Mouse (Mus musculus): ENCODE measurements around the gene Adamts9. TPM values are rescaled to one million over a fixed set of nuclear protein-coding genes. Genes with fewer than 3 reads are reported as not detected.
A peak's percentile ranks its signal among the peaks of the same experiment; 100 is the strongest.

Gene Adamts9
- polyA plus RNA-seq, 1 experiment from 2014 or later, result 1.8 TPM

DNA sequence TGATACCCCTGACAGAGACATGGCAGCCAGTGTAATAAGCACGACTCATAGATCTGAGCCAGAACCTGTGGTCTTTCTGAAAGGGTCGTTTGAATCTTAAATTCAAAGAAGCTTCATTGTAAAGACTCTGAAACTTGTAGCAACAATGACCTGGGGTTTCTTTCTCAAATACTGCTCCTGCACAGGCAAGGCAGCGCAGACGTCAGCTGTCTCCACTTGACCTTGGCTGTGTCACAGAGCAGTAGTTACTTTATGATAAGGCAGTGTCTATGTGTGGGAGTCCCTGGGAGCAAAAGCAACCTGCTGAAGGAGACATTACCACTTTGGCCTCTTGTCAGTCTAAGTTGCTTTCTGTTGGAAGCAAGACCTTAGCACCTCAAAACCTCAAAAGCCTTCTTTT lies 96.7 kb downstream of the Adamts9 start:
- no peak for ATAC-seq (ENCODE audit: low read depth)
- H3K27me3 ChIP-seq, result no peaks in the 10 kb centered on the region
- peaks cover 7% of the 10 kb centered on the region for H3K4me1 ChIP-seq (replicated peaks)
- no peak overlapping the region for H3K4me2 ChIP-seq
- H3K36me3 ChIP-seq, result no peaks in the 10 kb centered on the region
- H3K9ac ChIP-seq, result no peak overlapping the region
- no peak overlapping the region for H3K4me3 ChIP-seq
- H3K27ac ChIP-seq (replicated peaks), result no peak overlapping the region
- no peaks in the 10 kb centered on the region for H3K9me3 ChIP-seq
- 62% methylated on average over 4 of the region's 4 CpGs for WGBS

DNA sequence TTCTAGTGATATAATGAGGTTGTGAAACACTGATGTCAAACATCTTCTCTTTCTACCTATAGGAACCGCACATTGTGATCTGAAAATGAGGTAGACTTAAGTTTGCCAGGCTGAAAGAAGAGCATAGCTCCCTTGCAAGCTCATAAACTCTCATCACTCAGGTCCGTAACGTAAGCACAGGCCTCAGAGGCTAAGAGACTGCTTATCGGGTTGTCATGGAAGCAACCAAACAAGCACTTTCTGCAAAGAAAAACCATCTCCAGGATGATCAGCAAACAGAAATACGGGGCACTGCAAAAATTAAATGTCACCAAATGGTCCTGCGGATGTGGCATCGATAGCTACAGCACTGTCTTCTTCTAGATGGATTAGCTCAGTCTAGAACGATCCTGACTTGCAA lies 97.4 kb downstream of the Adamts9 start:
- Histone ChIP-seq H3K4me2 (no peak overlapping the region), H3K9ac (no peak overlapping the region), H3K27me3 (no peaks in the 10 kb centered on the region), H3K36me3 (no peaks in the 10 kb centered on the region), H3K4me3 (no peak overlapping the region), H3K9me3 (no peaks in the 10 kb centered on the region), H3K4me1 (replicated peaks) (peaks cover 7% of the 10 kb centered on the region), H3K27ac (replicated peaks) (no peak overlapping the region)
- 90% methylated on average over 8 of the region's 8 CpGs for WGBS
- ATAC-seq (ENCODE audit: low read depth), result no peak

DNA sequence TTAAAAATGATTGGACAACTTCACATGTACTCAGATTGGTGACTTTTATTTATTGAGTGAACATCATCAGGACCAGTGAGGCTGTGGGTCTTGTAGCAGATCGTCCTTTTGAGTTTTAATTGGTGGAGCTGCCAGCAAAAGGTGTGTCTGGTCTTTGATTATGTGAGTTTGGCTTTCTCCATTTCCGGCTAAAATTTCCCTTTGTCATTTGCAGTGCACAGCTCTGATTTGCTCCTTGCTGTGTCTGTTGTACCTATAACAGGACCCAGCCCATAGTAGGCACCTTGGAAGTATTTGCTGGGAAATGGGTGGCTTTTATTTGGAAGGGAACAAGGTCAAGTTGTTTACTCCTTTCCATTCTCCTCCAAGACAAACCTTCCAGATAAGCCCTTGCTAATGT lies 99.8 kb downstream of the Adamts9 start:
- Histone ChIP-seq H3K9me3 (no peaks in the 10 kb centered on the region), H3K27me3 (no peaks in the 10 kb centered on the region), H3K4me3 (no peak overlapping the region), H3K4me1 (replicated peaks) (no peaks in the 10 kb centered on the region), H3K4me2 (no peak overlapping the region), H3K36me3 (no peaks in the 10 kb centered on the region), H3K9ac (no peak overlapping the region), H3K27ac (replicated peaks) (no peak overlapping the region)
- 80% methylated on average over 2 of the region's 2 CpGs for WGBS
- ATAC-seq (ENCODE audit: low read depth), result no peak

DNA sequence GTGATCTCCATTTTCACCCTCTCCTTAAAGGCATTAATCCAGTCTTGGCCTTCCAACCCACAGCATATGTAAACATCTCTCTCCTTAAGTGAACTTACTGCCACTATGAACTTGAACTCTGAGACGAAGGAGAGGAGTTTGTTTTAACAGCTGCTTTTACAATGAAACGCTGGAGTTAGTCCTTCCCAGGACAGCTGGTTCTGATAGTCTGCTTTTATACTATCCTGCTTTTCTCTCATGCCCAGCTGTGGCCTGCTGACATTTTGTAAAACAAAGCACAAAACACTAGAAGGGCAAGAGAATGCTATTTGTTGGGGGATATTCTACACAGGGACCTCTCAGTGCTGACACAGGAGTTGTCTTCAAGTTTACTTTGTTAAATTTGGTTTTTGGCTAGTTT lies 101.3 kb downstream of the Adamts9 start:
- Histone ChIP-seq H3K9ac (no peak overlapping the region), H3K9me3 (no peaks in the 10 kb centered on the region), H3K27ac (replicated peaks) (no peak overlapping the region), H3K36me3 (no peaks in the 10 kb centered on the region), H3K4me3 (no peak overlapping the region), H3K4me1 (replicated peaks) (no peaks in the 10 kb centered on the region), H3K4me2 (no peak overlapping the region), H3K27me3 (no peaks in the 10 kb centered on the region)
- no peak for ATAC-seq (ENCODE audit: low read depth)
- 22% methylated on average over 2 of the region's 2 CpGs for WGBS

DNA sequence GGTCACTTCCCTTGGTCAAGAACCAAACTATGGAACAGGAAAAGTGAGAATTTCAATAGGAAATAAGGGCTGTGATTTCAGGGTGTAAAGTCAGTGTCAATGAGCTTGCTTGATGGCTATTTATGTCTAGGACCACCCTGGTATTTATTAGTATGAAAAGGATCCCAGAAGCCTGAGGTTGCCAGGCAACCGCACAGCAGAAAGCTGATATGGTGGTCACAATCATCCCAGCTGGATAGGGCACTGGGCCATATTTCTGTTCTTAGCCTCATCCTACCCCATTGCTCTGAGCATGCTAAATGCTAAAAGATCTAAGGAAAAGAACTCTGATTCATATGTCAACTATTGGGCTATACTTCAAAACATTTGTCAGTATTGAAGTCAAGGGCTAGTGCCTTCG lies 112.2 kb downstream of the Adamts9 start:
- no peak for ATAC-seq (ENCODE audit: low read depth)
- WGBS, result 88% methylated on average over 2 of the region's 2 CpGs
- Histone ChIP-seq H3K27me3 (no peaks in the 10 kb centered on the region), H3K4me1 (replicated peaks) (no peaks in the 10 kb centered on the region), H3K27ac (replicated peaks) (no peak overlapping the region), H3K36me3 (no peaks in the 10 kb centered on the region), H3K4me3 (no peak overlapping the region), H3K9ac (no peak overlapping the region), H3K4me2 (no peak overlapping the region), H3K9me3 (no peaks in the 10 kb centered on the region)

DNA sequence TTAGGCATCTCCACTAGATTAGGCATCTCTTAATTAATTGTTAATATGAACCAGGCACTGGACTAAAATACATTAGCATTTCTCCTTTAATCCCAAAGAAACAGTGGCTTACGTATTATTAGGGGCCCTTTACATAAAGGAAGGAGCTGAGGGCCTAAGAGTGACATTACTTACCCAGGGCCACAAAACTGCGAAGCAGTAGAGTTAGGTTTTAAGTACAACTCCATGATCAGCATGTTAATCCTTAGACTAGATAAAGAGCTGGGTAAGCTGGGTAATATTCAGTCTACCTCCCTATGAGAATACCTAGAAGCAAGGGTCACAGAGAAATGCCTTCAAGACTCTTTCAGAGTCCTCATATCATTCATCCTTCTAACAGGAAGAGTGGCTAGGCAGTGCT lies 114.1 kb downstream of the Adamts9 start:
- 94% methylated on average over 2 of the region's 2 CpGs for WGBS
- no peak for ATAC-seq (ENCODE audit: low read depth)
- H3K27me3 ChIP-seq, result no peaks in the 10 kb centered on the region
- no peaks in the 10 kb centered on the region for H3K4me1 ChIP-seq (replicated peaks)
- H3K9ac ChIP-seq, result no peak overlapping the region
- H3K36me3 ChIP-seq, result no peaks in the 10 kb centered on the region
- no peak overlapping the region for H3K4me2 ChIP-seq
- no peak overlapping the region for H3K4me3 ChIP-seq
- no peak overlapping the region for H3K27ac ChIP-seq (replicated peaks)
- no peaks in the 10 kb centered on the region for H3K9me3 ChIP-seq

DNA sequence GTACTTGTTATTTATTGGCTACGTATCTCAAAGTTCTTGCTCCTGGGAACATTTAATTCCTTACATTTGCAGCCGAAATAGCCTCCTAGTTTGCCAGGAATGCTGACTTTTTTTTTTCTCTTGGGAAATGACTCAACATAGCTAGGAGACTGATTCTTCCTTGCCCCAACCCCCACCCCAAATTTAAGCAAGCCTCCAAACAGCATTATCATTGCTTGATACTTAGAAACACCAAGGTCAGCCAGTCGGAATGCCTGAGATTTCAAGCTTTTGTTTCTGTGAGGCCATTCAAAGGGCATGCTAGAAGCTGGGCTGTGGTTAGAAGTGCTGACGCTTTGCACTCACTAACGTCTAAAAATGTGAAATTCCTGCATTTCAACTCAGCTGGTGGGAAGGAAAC lies 115.9 kb downstream of the Adamts9 start:
- ATAC-seq (ENCODE audit: low read depth), result no peak
- Histone ChIP-seq H3K4me1 (replicated peaks) (no peaks in the 10 kb centered on the region), H3K36me3 (no peaks in the 10 kb centered on the region), H3K9me3 (no peaks in the 10 kb centered on the region), H3K4me2 (no peak overlapping the region), H3K27me3 (no peaks in the 10 kb centered on the region), H3K27ac (replicated peaks) (no peak overlapping the region), H3K4me3 (no peak overlapping the region), H3K9ac (no peak overlapping the region)
- 49% methylated on average over 5 of the region's 5 CpGs for WGBS

DNA sequence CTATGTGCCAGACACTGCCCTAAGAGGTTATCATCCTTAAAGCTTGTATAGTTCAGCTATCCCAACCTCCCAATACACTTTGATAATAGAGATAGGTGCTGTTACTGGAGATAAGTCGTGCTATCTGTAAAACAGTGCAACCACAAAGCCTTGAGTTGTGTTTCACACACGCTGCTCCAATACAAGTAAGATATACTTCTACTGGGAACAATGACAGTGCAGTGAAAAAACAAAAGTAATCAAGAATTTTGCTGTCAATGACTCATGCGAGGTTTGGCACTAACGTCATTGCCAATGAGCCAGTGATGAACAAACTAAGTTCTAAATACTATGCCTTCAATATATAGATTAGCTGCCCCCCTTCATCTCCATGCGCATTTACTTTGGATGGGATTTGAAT lies 116.7 kb downstream of the Adamts9 start:
- no peaks in the 10 kb centered on the region for H3K9me3 ChIP-seq
- no peak overlapping the region for H3K4me3 ChIP-seq
- peaks cover 6% of the 10 kb centered on the region for H3K4me1 ChIP-seq (replicated peaks)
- WGBS, result 88% methylated on average over 5 of the region's 5 CpGs
- no peak overlapping the region for H3K27ac ChIP-seq (replicated peaks)
- no peaks in the 10 kb centered on the region for H3K36me3 ChIP-seq
- no peaks in the 10 kb centered on the region for H3K27me3 ChIP-seq
- H3K4me2 ChIP-seq, result no peak overlapping the region
- H3K9ac ChIP-seq, result no peak overlapping the region
- no peak for ATAC-seq (ENCODE audit: low read depth)

DNA sequence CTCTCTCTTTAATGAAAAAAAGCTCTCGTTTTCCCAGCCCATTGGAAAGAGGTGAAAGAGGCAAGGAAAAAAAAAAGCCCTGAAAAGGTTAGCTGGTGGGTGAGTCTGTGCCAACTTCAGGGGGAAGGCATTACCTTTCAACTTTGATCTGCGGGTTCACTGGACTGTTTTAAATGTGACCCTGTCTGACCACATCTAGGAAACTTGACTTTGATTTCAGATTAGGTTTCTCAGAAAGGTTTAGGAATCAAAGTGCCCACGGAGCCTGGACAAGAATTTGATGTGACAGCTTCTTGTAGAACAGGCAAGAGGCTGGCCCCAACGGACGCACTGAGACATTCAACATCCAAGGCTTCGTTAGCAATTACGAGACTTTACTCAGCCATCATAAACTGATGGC lies 119.3 kb downstream of the Adamts9 start:
- WGBS, result 78% methylated on average over 7 of the region's 7 CpGs

DNA sequence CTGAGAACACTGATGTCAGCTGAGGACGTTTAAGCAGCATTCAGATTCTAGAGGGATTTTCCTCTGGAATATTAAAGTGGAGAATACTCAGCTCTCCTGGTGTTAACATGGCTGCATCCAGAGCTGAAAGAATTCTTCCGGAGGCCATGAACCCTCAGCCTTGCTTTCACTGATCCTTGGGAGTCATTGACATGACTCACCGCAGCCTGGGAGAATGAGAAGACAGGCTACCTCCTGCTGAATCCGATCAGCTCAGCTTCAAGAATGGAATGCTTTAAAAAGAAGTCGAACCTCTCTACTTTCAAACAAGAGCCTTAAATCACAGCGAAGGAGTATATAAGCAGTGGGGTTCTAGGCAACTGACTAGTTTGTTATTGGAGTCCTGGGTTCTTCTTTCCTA lies 121.3 kb downstream of the Adamts9 start:
- Histone ChIP-seq H3K9me3 (no peaks in the 10 kb centered on the region), H3K4me1 (replicated peaks) (peaks cover 12% of the 10 kb centered on the region), H3K4me3 (no peak overlapping the region), H3K9ac (no peak overlapping the region), H3K4me2 (no peak overlapping the region), H3K27me3 (peaks cover 11% of the 10 kb centered on the region; the same call in 1 of the 2 replicates), H3K36me3 (no peaks in the 10 kb centered on the region), H3K27ac (replicated peaks) (no peak overlapping the region)
- WGBS, result 25% methylated on average over 6 of the region's 6 CpGs
- ATAC-seq (ENCODE audit: low read depth), result no peak

More for the DNA sequence above, 119.3 kb downstream of the Adamts9 start:
- Histone ChIP-seq H3K9ac (no peak overlapping the region), H3K36me3 (no peaks in the 10 kb centered on the region), H3K9me3 (no peaks in the 10 kb centered on the region), H3K27me3 (peaks cover 7% of the 10 kb centered on the region; the same call in 1 of the 2 replicates), H3K4me3 (no peak overlapping the region), H3K4me1 (replicated peaks) (peaks cover 12% of the 10 kb centered on the region), H3K27ac (replicated peaks) (no peak overlapping the region), H3K4me2 (no peak overlapping the region)
- no peak for ATAC-seq (ENCODE audit: low read depth)

DNA sequence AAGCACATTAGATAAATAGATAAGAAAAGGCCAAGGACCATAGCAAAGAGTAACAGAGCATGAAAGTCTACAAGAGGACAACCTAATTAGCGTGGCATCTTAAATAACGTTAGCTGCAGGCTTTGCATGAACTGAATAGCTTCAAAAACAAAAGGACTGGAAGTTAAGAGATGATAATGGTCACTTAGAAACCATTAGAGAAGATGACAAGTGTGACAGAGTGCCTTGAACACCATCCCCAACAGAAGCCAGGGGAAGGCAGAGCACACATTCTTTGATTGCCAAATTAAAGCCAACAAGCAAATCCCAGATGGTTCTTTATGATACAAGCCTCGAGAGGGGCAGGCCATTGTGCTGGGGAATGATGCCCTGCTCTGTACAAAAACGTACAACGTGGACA lies 121.7 kb downstream of the Adamts9 start:
- no peak overlapping the region for H3K27ac ChIP-seq (replicated peaks)
- H3K9me3 ChIP-seq, result no peaks in the 10 kb centered on the region
- H3K9ac ChIP-seq, result no peak overlapping the region
- peaks cover 11% of the 10 kb centered on the region; the same call in 1 of the 2 replicates for H3K27me3 ChIP-seq
- 12% methylated on average over 5 of the region's 5 CpGs for WGBS
- H3K36me3 ChIP-seq, result no peaks in the 10 kb centered on the region
- peaks cover 15% of the 10 kb centered on the region for H3K4me1 ChIP-seq (replicated peaks)
- no peak for ATAC-seq (ENCODE audit: low read depth)
- no peak overlapping the region for H3K4me3 ChIP-seq
- no peak overlapping the region for H3K4me2 ChIP-seq

DNA sequence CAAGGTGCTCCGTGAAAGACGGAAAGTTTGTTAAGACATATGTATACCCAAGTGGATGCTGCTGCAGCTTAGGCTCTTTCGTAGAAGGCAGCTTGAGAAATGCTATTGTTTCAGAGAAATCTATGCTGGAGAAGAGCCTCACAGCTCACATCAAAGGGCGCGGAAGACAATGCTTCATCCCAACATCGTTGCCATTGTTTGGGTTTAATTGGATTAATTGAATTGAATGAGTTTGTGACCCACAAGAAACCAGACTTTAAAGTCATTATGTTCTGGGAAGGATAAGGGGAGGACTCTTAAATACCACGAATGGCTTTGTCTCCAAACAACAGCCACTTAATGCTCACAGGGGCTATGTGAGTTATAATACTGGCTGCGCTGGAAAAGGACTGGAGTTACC lies 125.6 kb downstream of the Adamts9 start:
- H3K36me3 ChIP-seq, result no peaks in the 10 kb centered on the region
- 22% methylated on average over 8 of the region's 8 CpGs for WGBS

DNA sequence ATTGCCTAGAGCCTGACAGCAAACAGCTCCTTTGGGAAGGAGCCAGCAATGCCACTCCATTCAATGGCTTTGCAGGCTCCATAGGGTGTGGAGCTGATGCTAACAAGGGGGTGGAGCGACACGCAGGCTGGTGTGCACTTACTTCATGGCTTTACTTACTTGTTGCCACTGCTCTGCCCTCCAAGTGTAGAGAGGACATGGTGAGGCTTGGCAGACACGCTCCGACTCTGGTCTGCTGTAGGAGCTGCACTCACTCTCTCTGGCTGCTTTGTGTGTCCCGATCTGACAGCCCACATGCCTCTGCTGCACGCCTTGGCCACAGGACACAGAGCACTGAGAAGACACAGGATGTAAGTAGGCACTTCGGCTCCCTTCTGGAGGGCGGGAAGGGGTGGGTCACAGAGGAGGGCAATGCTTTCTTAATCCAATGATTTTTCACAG lies 127.0 kb downstream of the Adamts9 start, which contains the start of gene A730049H05Rik:
Gene A730049H05Rik (plus strand): TSS at position 168 of the 441 bp plus-strand sequence.
- Histone ChIP-seq H3K36me3 (no peaks in the 10 kb centered on the region), H3K4me2 (peak within 1 kb of the TSS; percentile 39), H3K27me3 (peaks cover 25% of the 10 kb centered on the region), H3K4me3 (no peak within 1 kb of the TSS), H3K27ac (replicated peaks) (no peak within 1 kb of the TSS), H3K9me3 (no peaks in the 10 kb centered on the region), H3K4me1 (replicated peaks) (peaks cover 18% of the 10 kb centered on the region), H3K9ac (peak within 1 kb of the TSS; percentile 34; the same call in 1 of the 2 replicates)
- 5% methylated on average over 8 of the region's 8 CpGs for WGBS
- ATAC-seq (ENCODE audit: low read depth), result no peak; the same call in 1 of the 2 replicates

More for the DNA sequence above, 125.6 kb downstream of the Adamts9 start:
- H3K27me3 ChIP-seq, result peaks cover 25% of the 10 kb centered on the region
- H3K4me2 ChIP-seq, result no peak overlapping the region
- no peak overlapping the region for H3K9ac ChIP-seq
- no peak for ATAC-seq (ENCODE audit: low read depth)
- no peaks in the 10 kb centered on the region for H3K9me3 ChIP-seq
- H3K4me3 ChIP-seq, result no peak overlapping the region
- H3K27ac ChIP-seq (replicated peaks), result no peak overlapping the region
- H3K4me1 ChIP-seq (replicated peaks), result peaks cover 27% of the 10 kb centered on the region

Measured in neural tube, embryonic 13.5 days (tissue).